Mouse (Mus musculus): Measurements from ENCODE around the gene Sbp. TPM values are rescaled to one million over a fixed set of nuclear protein-coding genes. Genes with fewer than 3 reads are reported as not detected.

Sbp gene
- polyA plus RNA-seq (2014; fragmentation: Illumina TruSeq; extraction: RNeasy Lipid Tissue Mini Kit (QIAGEN cat#74804); ENCODE audit: low read depth, low replicate concordance) = not detected

GRCm38 (mm10) chr17:23941372-23941771 lies at the start of gene Sbp:
Gene Sbp (plus strand): TSS chr17:23941672.

DNA sequence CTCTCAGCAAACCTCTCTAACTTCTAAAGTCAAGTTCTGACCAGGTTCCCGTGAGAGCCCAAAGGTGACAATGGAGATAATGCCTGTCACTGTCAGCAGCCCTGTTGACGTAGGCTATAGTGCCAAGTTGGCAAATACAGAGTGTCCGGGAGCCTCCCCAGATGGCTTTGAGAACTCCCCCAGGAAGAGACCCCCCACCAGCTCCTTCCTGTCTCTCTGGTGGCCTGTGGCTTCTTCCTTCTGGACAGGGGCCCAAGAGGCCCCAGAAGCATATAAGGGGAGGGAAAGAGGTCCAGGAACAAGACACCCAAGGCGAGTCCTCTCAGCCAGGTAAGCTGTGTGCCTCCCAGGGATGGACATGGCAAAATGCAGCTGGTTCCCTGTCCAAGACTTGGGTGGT lies 24.3 kb upstream of the Sbp start, which contains the start of gene Dcpp3:
Gene Dcpp3 (plus strand): TSS at position 301 of the 400 bp plus-strand sequence.

GRCm38 (mm10) chr17:23955174-23955573 lies 13.7 kb downstream of the Sbp start, which contains the start of gene Sbpl:
Gene Sbpl (minus strand): TSS chr17:23955274.

GRCm38 (mm10) chr17:23980297-23980909 lies 38.9 kb downstream of the Sbp start, which contains the start of gene Prss30:
Gene Prss30 (minus strand): TSS chr17:23980566.

Other genes with a start within 250 kb of the Sbp start
- gene 1520401A03Rik, start 218.9 kb upstream of the Sbp start, polyA plus RNA-seq (2014; fragmentation: Illumina TruSeq; extraction: RNeasy Lipid Tissue Mini Kit (QIAGEN cat#74804); ENCODE audit: low read depth, low replicate concordance) = not detected
- 0.19 TPM for gene Pkmyt1, start 215.3 kb upstream of the Sbp start, polyA plus RNA-seq (2014; fragmentation: Illumina TruSeq; extraction: RNeasy Lipid Tissue Mini Kit (QIAGEN cat#74804); ENCODE audit: low read depth, low replicate concordance)
- gene Paqr4, start 200.8 kb upstream of the Sbp start, polyA plus RNA-seq (2014; fragmentation: Illumina TruSeq; extraction: RNeasy Lipid Tissue Mini Kit (QIAGEN cat#74804); ENCODE audit: low read depth, low replicate concordance) = 0.61 TPM
- not detected for gene Kremen2, start 195.8 kb upstream of the Sbp start, polyA plus RNA-seq (2014; fragmentation: Illumina TruSeq; extraction: RNeasy Lipid Tissue Mini Kit (QIAGEN cat#74804); ENCODE audit: low read depth, low replicate concordance)
- gene Flywch1, start 170.1 kb upstream of the Sbp start, polyA plus RNA-seq (2014; fragmentation: Illumina TruSeq; extraction: RNeasy Lipid Tissue Mini Kit (QIAGEN cat#74804); ENCODE audit: low read depth, low replicate concordance) = 1.4 TPM
- gene Flywch2, start 155.6 kb upstream of the Sbp start, polyA plus RNA-seq (2014; fragmentation: Illumina TruSeq; extraction: RNeasy Lipid Tissue Mini Kit (QIAGEN cat#74804); ENCODE audit: low read depth, low replicate concordance) = not detected
- 42.5 TPM for gene Srrm2, start 151.1 kb upstream of the Sbp start, polyA plus RNA-seq (2014; fragmentation: Illumina TruSeq; extraction: RNeasy Lipid Tissue Mini Kit (QIAGEN cat#74804); ENCODE audit: low read depth, low replicate concordance)
- 9.9 TPM for gene Elob, start 112.5 kb upstream of the Sbp start, polyA plus RNA-seq (2014; fragmentation: Illumina TruSeq; extraction: RNeasy Lipid Tissue Mini Kit (QIAGEN cat#74804); ENCODE audit: low read depth, low replicate concordance)
- not detected for gene Prss33, start 105.6 kb upstream of the Sbp start, polyA plus RNA-seq (2014; fragmentation: Illumina TruSeq; extraction: RNeasy Lipid Tissue Mini Kit (QIAGEN cat#74804); ENCODE audit: low read depth, low replicate concordance)
- not detected for gene Prss32, start 97.8 kb upstream of the Sbp start, polyA plus RNA-seq (2014; fragmentation: Illumina TruSeq; extraction: RNeasy Lipid Tissue Mini Kit (QIAGEN cat#74804); ENCODE audit: low read depth, low replicate concordance)
- not detected for gene Prss41, start 97.5 kb upstream of the Sbp start, polyA plus RNA-seq (2014; fragmentation: Illumina TruSeq; extraction: RNeasy Lipid Tissue Mini Kit (QIAGEN cat#74804); ENCODE audit: low read depth, low replicate concordance)
- not detected for gene Prss21, start 73.6 kb upstream of the Sbp start, polyA plus RNA-seq (2014; fragmentation: Illumina TruSeq; extraction: RNeasy Lipid Tissue Mini Kit (QIAGEN cat#74804); ENCODE audit: low read depth, low replicate concordance)
- not detected for gene Dcpp1, start 60.8 kb upstream of the Sbp start, polyA plus RNA-seq (2014; fragmentation: Illumina TruSeq; extraction: RNeasy Lipid Tissue Mini Kit (QIAGEN cat#74804); ENCODE audit: low read depth, low replicate concordance)
- gene Dcpp2, start 60.8 kb upstream of the Sbp start, polyA plus RNA-seq (2014; fragmentation: Illumina TruSeq; extraction: RNeasy Lipid Tissue Mini Kit (QIAGEN cat#74804); ENCODE audit: low read depth, low replicate concordance) = not detected
- not detected for gene Dcpp3, start 24.2 kb upstream of the Sbp start, polyA plus RNA-seq (2014; fragmentation: Illumina TruSeq; extraction: RNeasy Lipid Tissue Mini Kit (QIAGEN cat#74804); ENCODE audit: low read depth, low replicate concordance)
- gene Sbpl, start 13.6 kb downstream of the Sbp start, polyA plus RNA-seq (2014; fragmentation: Illumina TruSeq; extraction: RNeasy Lipid Tissue Mini Kit (QIAGEN cat#74804); ENCODE audit: low read depth, low replicate concordance) = not detected
- gene Prss30, start 38.9 kb downstream of the Sbp start, polyA plus RNA-seq (2014; fragmentation: Illumina TruSeq; extraction: RNeasy Lipid Tissue Mini Kit (QIAGEN cat#74804); ENCODE audit: low read depth, low replicate concordance) = not detected
- gene Prss22, start 56.4 kb downstream of the Sbp start, polyA plus RNA-seq (2014; fragmentation: Illumina TruSeq; extraction: RNeasy Lipid Tissue Mini Kit (QIAGEN cat#74804); ENCODE audit: low read depth, low replicate concordance) = not detected
- gene Prss27, start 96.5 kb downstream of the Sbp start, polyA plus RNA-seq (2014; fragmentation: Illumina TruSeq; extraction: RNeasy Lipid Tissue Mini Kit (QIAGEN cat#74804); ENCODE audit: low read depth, low replicate concordance) = not detected
- 7.5 TPM for gene Kctd5, start 131.8 kb downstream of the Sbp start, polyA plus RNA-seq (2014; fragmentation: Illumina TruSeq; extraction: RNeasy Lipid Tissue Mini Kit (QIAGEN cat#74804); ENCODE audit: low read depth, low replicate concordance)
- gene Pdpk1, start 209.3 kb downstream of the Sbp start, polyA plus RNA-seq (2014; fragmentation: Illumina TruSeq; extraction: RNeasy Lipid Tissue Mini Kit (QIAGEN cat#74804); ENCODE audit: low read depth, low replicate concordance) = 17.7 TPM
- gene Amdhd2, start 222.1 kb downstream of the Sbp start, polyA plus RNA-seq (2014; fragmentation: Illumina TruSeq; extraction: RNeasy Lipid Tissue Mini Kit (QIAGEN cat#74804); ENCODE audit: low read depth, low replicate concordance) = not detected
- 36.0 TPM for gene Atp6v0c, start 228.0 kb downstream of the Sbp start, polyA plus RNA-seq (2014; fragmentation: Illumina TruSeq; extraction: RNeasy Lipid Tissue Mini Kit (QIAGEN cat#74804); ENCODE audit: low read depth, low replicate concordance)

All from liver, adult 10 weeks (tissue).